Mouse (Mus musculus) gastrocnemius, postnatal 25 days (tissue): ENCODE data around the gene D6Wsu163e. TPM values are rescaled to one million over a fixed set of nuclear protein-coding genes. Genes with fewer than 3 reads are reported as not detected.

Experiments used
- DNase-seq: peaks from one replicate; pipeline ENCODE4 v3.0.0; 2022
- long read RNA-seq, 2 experiments: library from polyadenylated mRNA; stranded (forward); transcript quantifications; one replicate each; pipeline ENCODE4 v2.0.0; 2021
- total RNA-seq, 2 experiments: library from RNA; stranded (reverse); gene quantifications; 1 replicate in 1 of 2; 2 replicates in 1 of 2; pipeline ENCODE4 v1.2.3; 2021

D6Wsu163e gene
- 1 to 10 TPM; 9.0 to 9.4 TPM for total RNA-seq
- long read RNA-seq, experiment 1, partial matches to known transcripts = 2 of 10 reads
- long read RNA-seq, experiment 1, other reads (novel, unspliced or antisense) = 4 of 10 reads
- long read RNA-seq, experiment 2, transcript D6Wsu163e-201 (14 exons, 2,501 nt) = major isoform, 5 of 13 reads
- long read RNA-seq, experiment 2, partial matches to known transcripts = 1 of 13 reads
- long read RNA-seq, experiment 2, other reads (novel, unspliced or antisense) = 7 of 13 reads

DNA sequence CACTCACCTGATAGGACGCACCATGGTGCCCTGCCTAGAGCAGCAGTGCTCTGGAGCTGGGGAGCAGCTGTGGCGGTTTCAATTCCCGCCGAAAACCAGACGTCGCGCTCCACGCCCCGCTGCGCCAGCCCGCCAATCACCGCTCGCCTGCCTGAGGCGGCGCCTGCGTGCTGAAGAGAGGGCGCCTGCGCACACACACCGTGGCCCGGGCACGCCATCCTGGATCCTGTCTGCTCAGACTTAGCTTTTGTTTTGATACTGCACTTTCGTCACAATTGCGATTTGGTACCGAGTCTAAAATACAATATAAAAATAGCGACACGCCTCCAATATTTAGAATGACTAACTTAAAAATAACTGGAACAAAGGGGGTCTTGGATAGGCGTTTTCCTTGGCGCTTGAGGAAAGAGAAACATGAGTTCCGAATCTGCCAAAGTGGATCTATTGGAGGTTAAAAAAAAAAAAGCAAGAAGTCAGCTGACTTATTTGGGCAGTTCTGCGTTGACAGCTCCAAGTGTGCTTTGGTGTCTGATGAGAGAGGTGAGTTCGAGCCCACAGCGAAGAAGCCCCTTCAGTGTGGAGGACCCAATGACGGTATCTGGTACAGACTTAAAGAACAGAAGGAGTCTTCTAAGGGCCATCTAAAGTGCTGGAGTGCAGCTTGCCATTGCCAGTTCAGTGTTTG is at the start of gene D6Wsu163e, which contains the start of gene Rad51ap1:
D6Wsu163e (plus strand) TSS at position 476 of the 685 bp plus-strand sequence.
Rad51ap1 (minus strand) TSS at position 101 of the 685 bp plus-strand sequence.
- DNase-seq = peak; percentile 93

DNA sequence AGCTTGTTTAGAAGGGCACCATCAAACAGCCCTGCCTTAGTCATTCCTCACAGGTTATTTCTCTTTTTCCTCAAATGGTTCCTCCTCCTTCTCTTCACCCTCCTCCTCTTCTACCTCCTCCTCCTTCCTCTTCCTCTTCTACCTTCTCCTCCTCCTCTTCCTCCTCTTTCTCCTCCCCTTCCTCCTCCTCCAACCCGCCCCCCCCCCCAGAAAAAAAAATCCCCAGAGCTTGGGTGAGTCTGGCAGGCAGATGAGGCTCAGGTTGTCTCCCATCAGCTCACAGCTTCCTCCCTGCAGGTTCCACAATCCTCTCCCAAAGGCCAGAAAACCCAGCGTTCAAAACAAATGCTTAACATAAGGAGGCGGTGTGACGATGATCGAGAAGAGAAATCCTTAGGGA is 32.4 kb upstream of the D6Wsu163e start:
- no peak for DNase-seq

DNA sequence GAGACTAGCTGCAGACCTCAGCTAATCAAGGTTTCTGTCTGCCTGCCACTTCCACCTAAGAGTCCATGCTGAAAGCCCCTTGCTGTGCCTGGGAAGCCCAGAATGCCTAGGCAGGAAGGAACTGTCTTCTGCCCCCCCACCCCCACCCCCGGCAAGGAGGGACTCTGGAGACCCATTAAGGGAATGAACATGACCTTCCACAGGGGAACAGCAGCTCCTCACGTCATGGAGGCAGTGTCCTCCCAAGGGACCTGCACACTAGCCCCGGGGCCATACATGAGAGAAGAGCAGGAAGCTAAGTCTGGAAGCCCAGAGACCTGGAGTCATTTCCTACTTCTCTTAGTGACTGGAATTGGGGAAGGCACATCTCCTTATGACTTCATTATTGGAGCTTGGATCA is 31.9 kb upstream of the D6Wsu163e start:
- DNase-seq = no peak

DNA sequence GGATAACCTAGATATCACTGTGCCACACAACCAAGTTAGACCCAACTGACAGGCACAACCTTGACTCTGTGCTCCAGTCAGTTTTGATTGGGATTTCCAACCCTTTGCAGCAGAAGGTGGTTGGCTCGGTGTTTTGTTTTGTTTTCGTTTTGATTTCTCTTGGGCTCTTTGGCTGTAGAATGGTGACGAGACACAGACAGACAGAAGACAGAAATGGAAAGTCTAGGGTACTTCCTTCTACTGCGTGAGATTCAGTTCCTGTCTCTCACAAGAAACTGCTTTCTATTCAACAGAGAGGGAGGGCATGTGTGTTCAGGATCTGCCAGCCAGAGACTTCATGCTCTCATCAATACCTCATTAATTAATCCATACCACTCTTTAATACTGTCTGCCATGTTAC is 29.0 kb upstream of the D6Wsu163e start:
- no peak for DNase-seq

DNA sequence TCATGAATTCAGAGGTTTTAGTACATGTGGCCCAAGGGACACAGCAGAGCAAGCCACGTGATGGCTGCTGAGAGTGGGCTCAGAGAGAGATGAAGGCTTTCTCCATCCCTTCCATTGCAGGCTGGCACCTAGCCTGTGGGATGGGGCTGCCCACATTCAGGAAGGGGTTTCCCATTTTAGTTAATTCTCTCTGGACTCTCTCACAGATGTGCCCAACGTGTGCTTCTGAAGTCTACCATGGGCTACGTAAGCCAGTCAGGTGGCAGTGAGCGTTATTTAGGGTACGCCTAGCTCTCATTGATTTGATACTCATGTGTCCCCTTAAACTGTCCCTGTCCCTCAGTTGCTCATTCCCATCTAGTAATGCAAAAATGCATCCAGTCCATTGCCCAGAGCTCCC is 24.8 kb upstream of the D6Wsu163e start:
- no peak for DNase-seq

DNA sequence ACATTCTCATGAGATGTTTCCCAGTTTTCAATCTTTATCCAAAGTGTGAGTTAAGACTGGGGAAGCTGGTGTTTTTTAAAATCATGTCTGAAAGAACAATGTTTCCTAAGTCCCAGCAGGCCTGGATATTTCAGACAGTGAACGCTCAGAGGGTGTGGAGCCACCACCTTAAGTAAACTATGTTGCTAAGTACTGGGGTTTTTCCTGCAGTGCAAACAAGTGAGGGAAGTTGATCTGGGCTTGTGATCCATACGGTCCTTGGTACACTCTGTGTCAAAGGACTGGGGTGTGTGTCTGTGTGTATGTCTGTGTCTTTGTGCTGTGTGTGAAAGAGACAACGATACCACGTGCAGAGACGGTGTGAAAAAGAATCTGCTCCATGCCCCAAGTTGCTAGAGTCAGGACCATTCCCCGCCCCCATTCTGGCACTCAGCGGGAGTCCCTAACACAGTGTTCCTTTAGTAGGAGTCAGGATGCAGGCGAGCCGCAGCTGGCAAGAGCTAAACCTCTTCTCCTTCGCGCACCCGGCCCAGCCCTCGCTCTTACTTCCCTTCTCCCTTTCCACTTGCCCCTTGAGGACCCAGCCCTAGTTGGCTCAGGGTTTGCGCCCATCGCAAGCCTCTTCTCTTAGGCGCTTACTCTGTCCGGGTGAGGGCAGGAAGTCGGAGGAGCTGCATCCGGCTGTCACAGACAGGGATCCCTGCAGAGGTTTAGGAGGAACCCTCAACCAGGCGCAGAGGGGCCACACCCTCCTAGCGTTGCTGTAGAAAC is 18.5 kb upstream of the D6Wsu163e start, which contains the start of gene Dyrk4:
Dyrk4 (minus strand) TSS at position 729 of the 771 bp plus-strand sequence.
- DNase-seq = peak; percentile 11

DNA sequence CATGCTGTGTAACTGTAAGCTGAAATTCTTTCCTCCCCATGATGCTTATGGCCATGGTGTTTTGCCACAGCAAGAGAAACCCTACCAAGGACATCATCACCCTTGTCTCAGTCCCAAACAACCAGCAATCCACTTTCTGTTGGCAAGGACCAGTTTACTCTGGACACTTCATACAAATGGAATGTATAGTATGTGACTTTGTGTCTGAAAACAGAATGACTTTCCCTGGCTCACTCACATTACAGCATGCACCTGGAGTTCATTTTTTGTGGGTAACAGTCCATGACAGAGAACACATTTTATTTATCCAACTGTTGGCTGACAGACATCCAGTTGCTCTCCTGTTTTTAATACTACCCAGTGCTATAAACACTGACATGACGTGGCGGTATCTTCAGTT is 6.9 kb upstream of the D6Wsu163e start:
- DNase-seq = no peak

DNA sequence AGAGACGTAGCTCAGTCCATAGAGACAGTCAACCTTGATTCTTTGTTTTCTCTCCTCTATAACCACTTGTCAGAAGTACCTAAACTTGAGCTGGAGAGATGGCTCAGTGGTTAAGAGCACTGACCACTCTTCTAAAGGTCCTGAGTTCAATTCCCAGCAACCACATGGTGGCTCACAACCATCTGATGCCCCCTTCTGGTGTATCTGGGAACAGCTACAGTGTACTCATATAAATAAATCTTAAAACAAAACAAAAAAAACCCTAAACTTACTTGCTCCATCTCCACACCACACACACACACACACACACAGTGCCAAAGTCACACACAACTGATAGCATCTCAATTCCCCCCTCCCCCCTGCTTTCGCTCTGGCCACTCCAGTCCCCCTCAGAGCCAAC is 1.7 kb upstream of the D6Wsu163e start:
- no peak for DNase-seq

DNA sequence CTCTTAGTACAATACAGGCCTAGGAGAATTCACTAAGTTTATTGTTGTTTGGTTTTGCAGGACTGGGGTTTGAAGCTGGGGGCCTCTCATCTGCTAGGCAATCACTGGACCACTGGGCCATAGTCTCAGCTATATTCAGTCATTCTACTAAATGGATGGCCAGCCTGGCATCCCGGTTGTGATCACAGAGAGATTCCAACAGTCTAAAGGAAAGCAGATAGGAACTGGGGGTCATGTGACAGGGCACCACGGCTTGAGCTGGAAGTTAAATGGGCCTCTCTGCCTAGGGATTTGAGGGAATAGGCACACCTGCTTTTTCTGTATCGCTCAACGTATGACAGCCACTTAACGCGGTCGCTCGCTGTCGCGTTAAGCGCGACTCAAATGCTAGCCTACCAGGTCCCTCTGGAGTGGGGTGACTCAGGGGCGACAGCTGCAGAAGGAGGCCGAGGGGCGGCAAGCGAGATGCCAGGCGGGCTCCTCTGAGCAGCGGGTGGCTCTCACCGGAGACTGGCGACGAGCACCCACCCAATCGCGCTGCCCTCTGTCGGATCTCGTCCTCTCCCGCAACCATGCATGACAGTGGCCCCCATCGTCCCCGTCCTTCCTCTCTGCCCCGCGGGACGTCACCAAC is 792 bp upstream of the D6Wsu163e start:
- no peak for DNase-seq

DNA sequence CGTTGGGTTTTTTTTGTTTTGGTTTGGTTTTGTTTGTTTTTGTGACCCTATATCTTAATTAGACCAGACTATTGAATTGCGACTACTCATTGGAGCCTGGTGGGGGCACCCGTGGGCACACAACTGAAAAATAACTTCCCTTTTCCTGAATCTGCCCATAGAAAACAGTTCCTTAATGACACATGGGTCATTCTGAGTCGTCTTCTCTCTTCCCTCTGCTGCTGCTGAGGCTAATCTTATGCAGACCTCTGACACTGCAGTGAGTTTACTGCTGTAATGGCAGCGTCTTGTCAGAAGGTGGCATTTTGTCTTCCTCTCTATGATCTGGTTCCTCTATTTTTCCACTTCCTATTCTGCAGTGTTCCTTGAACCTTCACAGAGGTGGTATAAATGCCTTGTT is 689 bp downstream of the D6Wsu163e start:
- no peak for DNase-seq

DNA sequence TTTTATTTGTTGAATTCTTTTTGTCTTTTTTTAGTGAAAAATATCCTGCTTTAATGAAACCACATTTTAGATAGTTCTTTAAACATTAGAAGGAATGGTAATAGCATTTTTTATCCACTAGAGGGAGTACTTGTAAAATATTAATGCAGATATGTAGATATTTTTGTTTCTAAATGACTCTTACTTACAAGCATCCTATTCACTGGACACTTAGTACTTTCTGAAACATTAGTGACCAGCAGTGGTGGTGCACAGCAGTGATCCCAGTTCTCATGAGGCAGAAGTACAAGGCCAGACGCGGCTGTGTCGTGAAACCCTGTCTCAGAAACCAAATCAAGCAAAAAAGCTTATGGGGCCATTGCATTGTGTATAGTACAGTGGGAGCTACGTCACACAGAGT is 8.6 kb downstream of the D6Wsu163e start:
- no peak for DNase-seq

DNA sequence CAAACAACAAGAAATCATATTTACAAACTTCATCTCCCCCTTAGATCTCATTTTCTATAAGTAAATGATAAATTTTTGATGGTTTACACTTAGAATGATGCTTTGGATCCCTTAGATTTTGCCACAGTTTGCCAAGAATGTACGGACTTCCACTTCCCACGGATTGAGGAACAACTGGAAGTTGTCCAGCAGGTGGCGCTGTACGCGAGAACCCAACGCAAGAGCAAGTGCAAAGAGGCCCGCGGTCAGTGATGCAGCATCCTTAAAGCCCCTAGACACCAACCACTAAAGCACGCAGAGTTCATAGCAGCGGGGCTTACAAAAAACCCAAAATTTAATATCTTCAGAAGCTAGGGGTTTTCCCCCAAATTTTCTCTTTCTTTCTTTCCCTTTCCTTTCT is 16.0 kb downstream of the D6Wsu163e start:
- no peak for DNase-seq

DNA sequence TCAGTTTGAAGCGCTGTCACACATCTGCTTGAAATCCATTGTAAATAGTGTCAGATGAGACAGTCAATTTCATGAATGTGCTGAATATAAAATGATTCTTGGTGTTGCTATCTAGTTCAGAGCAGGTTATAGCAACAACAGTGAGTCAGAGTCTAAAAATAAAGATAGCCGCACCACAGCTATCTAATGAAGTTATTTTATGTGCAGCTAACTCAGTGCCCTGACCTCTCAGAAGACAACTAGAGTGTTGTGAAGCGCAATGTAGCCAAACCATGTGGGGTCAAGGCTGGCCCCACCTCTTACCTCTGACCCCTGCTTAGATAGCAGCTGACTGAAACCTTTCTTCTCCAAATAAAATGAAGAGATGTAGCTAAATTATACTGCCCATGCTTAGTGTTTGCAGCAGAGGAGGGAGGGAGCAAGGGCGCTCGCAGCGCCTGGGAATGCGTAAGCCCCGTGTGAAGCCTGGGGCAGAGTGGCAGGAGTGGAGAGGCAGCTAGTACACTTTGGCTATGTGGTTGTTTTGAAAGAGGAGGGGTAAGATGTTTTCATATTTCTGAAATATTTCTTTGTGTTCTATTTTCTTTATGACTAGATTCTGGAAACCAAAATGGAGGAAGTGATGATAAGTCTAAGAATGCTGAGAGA is 21.7 kb downstream of the D6Wsu163e start:
- DNase-seq = no peak

DNA sequence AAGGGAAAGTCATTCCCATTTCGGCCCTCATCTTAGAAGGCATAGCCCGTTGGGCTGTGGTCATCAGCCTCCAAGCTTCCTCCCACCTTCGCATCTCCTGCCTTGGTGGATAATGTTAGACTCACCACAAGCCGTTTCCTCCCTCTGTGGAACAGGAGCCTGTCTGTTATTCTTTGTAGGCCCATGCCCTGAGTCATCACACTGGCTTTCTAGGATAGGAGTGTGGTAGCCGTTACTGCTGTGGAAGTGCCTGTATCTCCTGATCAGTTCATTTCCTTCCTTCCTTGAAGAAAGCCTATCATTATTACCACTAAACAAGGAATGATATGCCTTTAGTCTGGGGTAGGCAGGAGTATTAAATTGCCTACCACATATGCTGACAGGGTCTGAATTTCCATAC is 22.9 kb downstream of the D6Wsu163e start:
- DNase-seq = no peak

DNA sequence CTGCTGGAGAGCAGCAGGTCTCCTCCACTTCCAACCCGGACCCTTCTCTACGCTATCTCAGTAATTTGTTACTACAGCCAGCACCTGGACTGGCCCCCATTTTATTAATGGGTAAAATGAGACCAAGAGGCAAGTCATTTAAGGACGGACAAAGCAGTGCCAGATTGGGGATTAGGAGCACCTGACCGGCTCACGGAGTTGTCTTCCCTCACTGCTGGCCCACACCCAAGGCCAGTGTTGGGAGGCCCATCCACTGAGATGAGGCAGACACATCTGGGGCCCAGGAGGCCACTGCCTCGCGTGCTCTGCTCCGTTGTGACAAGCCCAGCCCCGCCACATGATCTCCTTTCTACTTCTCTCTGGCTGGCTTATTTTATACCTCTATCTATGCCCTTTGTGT is 23.7 kb downstream of the D6Wsu163e start:
- DNase-seq = peak; percentile 26

DNA sequence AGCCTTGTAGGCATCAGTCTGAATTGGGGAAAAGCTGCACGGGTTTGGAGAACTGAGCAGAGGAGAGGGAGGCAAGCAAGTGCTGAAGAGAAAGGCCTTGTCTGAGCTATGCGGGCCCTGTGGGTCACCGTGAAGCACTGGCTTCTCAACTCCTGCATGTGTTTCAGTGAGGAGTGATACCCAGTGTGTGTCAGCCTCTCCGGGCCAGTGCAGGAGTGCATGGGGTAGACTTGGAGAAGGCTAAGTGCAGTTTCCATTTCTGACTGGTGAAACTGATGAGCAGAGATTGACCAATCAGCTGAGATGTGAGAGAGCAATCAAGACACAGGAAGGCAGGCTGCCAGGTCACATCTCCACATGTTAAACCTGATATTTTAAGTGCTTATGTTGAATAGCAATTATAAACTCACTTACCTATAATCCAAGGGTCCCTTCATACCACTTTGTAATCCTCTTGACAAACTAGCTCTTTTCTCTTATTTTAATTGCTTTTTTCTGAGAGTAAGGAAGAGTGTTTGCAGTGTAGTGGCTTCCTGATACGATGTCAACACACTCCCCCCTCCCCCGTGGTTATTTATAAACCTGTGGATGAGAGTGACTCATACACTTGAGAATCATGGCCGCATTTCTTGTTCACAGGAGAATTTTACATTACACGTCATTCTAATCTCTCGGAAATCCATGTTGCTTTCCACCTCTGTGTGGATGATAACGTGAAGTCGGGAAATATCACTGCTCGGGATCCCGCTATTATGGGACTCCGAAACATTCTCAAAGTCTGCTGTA is 26.7 kb downstream of the D6Wsu163e start:
- DNase-seq = no peak

DNA sequence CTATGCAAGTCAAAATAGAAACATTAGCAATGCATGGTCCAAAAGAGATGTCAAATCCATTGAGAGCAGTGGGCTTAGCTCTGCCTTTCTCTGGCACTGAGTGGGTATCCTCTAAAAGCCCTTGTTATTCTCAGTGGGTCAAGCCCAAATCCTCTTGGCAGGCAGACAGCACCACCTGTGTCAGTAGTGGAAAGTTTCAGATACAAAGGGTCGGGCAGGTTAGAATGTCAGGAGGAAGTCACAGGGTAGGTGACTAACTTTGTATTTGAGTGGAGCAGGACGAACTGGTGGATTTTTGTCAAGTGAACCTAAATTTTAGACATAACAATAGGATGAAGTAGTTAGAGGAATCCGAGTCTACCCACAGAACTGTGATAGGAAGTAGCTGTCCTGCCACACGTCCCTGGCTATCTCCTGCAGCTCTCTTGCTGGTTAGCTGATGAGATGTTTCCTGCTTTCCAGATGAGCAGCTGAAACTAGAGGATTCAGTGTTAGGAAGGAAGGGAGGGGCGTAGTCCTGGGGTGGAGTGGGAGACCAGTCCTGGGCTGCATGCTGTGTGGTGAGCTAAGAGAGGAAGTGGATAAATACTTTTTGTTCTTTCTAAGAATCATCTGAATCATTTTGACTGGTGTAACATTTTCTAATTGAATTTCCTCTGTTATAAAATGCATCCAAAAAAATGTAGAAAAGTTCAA is 41.9 kb downstream of the D6Wsu163e start:
- no peak for DNase-seq

DNA sequence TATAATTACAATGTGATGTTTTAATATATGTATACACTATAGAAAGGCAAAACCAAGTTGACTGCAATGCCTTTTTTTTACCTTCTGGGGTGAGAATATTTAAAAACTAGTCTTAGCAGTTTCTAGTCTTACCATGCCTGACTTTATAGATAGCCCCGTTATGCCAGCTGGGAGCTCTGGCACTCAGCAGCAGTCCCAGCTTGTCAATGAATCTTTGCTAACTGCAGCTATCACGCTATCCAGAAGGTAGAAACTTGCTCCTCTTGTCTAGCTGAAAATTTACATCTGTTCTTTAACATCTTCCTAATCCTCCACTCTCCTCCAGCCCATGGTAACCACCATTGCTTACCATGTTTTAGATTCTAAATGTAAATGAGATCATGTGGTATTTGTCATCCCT is 53.9 kb downstream of the D6Wsu163e start:
- DNase-seq = no peak

DNA sequence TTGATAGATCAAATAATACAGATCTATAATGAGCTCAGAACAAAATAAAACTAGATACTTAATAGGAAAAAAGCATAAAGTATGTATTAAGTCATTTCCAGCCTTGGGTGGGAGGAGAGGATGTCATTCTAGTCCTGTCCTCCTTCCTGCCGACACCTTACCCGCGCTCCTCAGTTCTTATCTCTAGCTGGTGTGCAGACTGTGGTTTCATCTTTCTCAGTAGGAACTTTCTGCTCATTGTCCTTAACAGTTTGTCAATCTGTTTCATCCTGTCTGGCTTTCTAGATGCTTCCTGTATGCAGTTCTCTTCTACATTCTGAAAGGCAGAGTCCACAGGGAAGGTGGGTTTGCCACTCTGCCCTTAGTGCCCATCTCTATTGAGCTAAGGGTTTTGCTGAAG is 55.7 kb downstream of the D6Wsu163e start:
- DNase-seq = no peak

DNA sequence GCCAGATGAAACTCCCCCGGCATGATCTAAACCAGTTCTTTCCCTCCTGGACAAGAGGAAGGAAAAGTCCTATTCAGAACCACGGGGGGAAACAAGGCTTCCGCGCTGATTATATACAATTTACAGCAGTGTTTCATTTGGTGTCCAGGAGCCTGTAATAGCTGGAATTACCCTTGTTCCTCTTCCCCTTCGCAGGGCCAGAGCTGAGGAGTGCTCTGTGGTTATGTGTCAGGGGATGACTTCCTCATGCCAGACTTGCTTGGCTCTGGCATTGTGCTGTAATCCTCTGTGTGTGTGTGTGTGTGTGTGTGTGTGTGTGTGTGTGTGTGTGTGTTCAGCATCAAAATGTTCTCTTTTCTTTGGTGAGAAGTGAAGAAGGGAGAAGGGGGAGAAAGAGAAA is 56.6 kb downstream of the D6Wsu163e start:
- no peak for DNase-seq

DNA sequence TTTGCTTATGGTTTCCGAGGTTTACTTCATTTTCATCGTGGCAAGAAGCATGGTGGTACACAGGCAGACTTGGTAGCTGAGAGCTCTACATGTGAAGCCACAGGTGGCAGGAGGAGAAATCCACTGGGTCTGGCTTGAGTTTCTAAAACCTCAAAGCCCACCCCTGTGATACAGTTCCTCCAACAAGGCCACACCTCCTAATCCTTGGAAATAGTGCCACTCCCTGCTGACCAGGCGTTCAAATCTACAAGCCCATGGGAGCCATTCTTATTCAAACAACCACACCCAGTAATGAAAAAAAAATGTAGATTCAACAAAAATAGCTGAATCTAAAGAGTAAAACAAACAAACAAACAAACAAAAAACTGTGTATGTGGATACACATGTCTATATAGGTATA is 65.9 kb downstream of the D6Wsu163e start:
- DNase-seq = no peak
